Mouse (Mus musculus): ENCODE results near the gene Stat3. TPM values are rescaled to one million over a fixed set of nuclear protein-coding genes. Genes with fewer than 3 reads are reported as not detected.

The Stat3 gene
- polyA plus RNA-seq, 1 experiment from 2014 or later: 34.3 TPM

- Histone ChIP-seq H3K36me3 (no peaks in the 10 kb centered on the region; the same call in 1 of the 2 replicates), H3K27me3 (no peaks in the 10 kb centered on the region), H3K9ac (replicated peaks) (no peak overlapping the region), H3K9me3 (no peaks in the 10 kb centered on the region), H3K27ac (no peak overlapping the region), H3K4me3 (replicated peaks) (no peak overlapping the region), H3K4me2 (replicated peaks) (no peak overlapping the region), H3K4me1 (replicated peaks) (no peaks in the 10 kb centered on the region)
- WGBS: 97% methylated on average over 3 of the region's 3 CpGs
- no peak for ATAC-seq
These were observed 24.3 kb downstream of the Stat3 start for GRCm38 (mm10) chr11:100915063-100915462.

DNA sequence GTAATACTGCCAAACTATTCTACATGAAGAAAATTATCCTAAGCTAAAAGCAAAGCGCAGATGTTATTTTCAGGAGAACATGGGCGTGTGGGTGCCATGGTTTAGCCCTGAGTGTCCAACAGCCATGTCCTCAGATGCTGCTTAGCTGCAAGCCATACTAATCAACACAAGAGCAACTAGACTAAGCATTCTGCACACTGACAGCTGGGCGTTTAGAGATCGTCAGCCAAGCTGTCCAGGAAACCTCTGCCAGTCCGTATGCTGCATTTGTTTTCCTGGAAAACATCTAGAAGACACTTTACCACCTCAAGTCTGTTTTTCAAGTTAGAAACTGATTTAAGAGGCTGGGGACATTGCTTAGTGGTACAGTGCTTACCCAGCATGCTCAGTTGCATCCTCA lies 24.9 kb downstream of the Stat3 start:
- 86% methylated on average over 5 of the region's 5 CpGs for WGBS
- no peak for ATAC-seq
- no peaks in the 10 kb centered on the region; the same call in 1 of the 2 replicates for H3K36me3 ChIP-seq

GRCm38 (mm10) chr11:100912401-100913155 lies 26.8 kb downstream of the Stat3 start:
- no peaks in the 10 kb centered on the region for H3K9me3 ChIP-seq
- ATAC-seq: no peak
- H3K4me1 ChIP-seq (replicated peaks): no peaks in the 10 kb centered on the region
- no peak overlapping the region for H3K27ac ChIP-seq
- H3K4me2 ChIP-seq (replicated peaks): no peak overlapping the region
- H3K4me3 ChIP-seq (replicated peaks): no peak overlapping the region
- H3K36me3 ChIP-seq: peaks cover 8% of the 10 kb centered on the region
- no peak overlapping the region for H3K9ac ChIP-seq (replicated peaks)
- WGBS: 92% methylated on average over 17 of the region's 17 CpGs
- H3K27me3 ChIP-seq: no peaks in the 10 kb centered on the region

More for the DNA sequence above, 24.9 kb downstream of the Stat3 start:
- Histone ChIP-seq H3K27me3 (no peaks in the 10 kb centered on the region), H3K27ac (no peak overlapping the region), H3K4me3 (replicated peaks) (no peak overlapping the region), H3K4me2 (replicated peaks) (no peak overlapping the region), H3K9me3 (no peaks in the 10 kb centered on the region), H3K4me1 (replicated peaks) (no peaks in the 10 kb centered on the region), H3K9ac (replicated peaks) (no peak overlapping the region)

- ATAC-seq: no peak
These were observed 30.8 kb downstream of the Stat3 start for GRCm38 (mm10) chr11:100908567-100908966.

DNA sequence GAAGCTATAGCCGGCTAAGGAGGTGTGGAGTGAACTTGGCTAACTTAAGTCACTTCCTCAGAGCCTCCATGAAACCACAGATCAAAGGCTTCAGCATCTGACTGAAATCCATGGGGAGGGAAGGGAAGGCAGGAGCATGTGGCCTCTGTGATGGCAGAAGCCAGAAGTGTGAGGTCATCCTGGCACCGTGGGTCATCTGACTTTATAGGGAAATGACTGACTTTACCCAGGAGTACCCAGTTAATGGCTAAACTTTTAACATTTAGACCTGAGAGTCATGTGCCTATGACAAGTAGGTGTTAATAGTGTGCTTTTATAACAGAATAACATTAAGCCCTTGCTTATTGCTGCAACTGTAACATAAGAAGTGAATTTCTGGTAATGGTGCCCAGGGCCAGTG lies 31.2 kb downstream of the Stat3 start:
- H3K27me3 ChIP-seq: no peaks in the 10 kb centered on the region
- no peak for ATAC-seq
- no peak overlapping the region for H3K4me3 ChIP-seq (replicated peaks)
- WGBS: 88% methylated on average over 2 of the region's 2 CpGs
- H3K9ac ChIP-seq (replicated peaks): no peak overlapping the region
- no peaks in the 10 kb centered on the region for H3K9me3 ChIP-seq
- H3K4me1 ChIP-seq (replicated peaks): no peaks in the 10 kb centered on the region
- no peak overlapping the region for H3K27ac ChIP-seq
- peaks cover 39% of the 10 kb centered on the region for H3K36me3 ChIP-seq
- no peak overlapping the region for H3K4me2 ChIP-seq (replicated peaks)

More at GRCm38 (mm10) chr11:100908567-100908966, 30.8 kb downstream of the Stat3 start:
- H3K4me1 ChIP-seq (replicated peaks): no peaks in the 10 kb centered on the region
- H3K27ac ChIP-seq: no peak overlapping the region
- H3K9me3 ChIP-seq: no peaks in the 10 kb centered on the region
- 90% methylated on average over 9 of the region's 9 CpGs for WGBS
- no peak overlapping the region for H3K9ac ChIP-seq (replicated peaks)
- H3K36me3 ChIP-seq: peaks cover 34% of the 10 kb centered on the region
- H3K27me3 ChIP-seq: no peaks in the 10 kb centered on the region
- H3K4me3 ChIP-seq (replicated peaks): no peak overlapping the region
- no peak overlapping the region for H3K4me2 ChIP-seq (replicated peaks)

- H3K4me3 ChIP-seq (replicated peaks): no peak overlapping the region
- no peaks in the 10 kb centered on the region for H3K27me3 ChIP-seq
- ATAC-seq: no peak
- 93% methylated on average over 4 of the region's 4 CpGs for WGBS
- no peaks in the 10 kb centered on the region for H3K9me3 ChIP-seq
- no peak overlapping the region for H3K9ac ChIP-seq (replicated peaks)
- peaks cover 49% of the 10 kb centered on the region for H3K36me3 ChIP-seq
- H3K4me1 ChIP-seq (replicated peaks): no peaks in the 10 kb centered on the region
- H3K4me2 ChIP-seq (replicated peaks): no peak overlapping the region
- no peak overlapping the region for H3K27ac ChIP-seq
These were observed 32.5 kb downstream of the Stat3 start for GRCm38 (mm10) chr11:100906885-100907284.

GRCm38 (mm10) chr11:100905929-100906328 lies 33.4 kb downstream of the Stat3 start:
- Histone ChIP-seq H3K36me3 (peaks cover 59% of the 10 kb centered on the region), H3K4me2 (replicated peaks) (no peak overlapping the region), H3K4me1 (replicated peaks) (no peaks in the 10 kb centered on the region), H3K4me3 (replicated peaks) (no peak overlapping the region), H3K27me3 (no peaks in the 10 kb centered on the region), H3K27ac (no peak overlapping the region), H3K9me3 (no peaks in the 10 kb centered on the region), H3K9ac (replicated peaks) (no peak overlapping the region)
- ATAC-seq: no peak
- WGBS: 80% methylated on average over 1 of the region's 1 CpGs

DNA sequence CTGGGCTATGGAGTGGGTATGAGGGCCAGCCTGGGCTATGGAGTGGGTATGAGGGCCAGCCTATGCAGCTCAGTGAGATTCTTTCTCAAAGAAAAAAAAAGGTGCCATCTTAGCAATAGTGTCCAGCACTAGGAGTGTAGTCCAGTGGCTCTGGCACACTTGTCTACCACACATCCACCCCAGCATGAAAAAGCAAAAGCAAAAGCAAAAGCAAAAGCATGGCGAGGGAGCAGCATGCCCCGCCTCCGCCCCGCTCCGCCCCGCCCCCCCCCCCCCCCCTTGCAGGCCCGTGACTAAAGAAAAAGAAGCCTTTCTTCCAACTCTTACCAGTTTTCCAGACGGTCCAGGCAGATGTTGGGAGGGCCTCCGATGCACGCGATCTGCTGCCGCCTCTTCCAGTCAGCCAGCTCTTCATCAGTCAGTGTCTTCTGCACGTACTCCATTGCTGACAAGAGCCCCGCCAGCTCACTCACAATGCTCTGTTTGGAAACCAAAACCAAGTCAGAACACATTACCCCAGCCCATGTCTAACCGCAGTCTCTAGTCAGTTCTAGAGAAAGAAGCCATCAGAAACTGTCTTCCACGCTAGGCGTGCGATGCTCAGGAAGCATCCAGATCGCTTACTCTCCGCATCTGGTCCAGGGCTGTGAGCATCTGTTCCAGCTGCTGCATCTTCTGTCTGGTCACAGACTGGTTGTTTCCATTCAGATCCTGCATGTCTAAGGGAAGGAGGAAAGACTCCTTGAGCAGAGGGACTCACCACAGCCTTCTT lies 34.6 kb downstream of the Stat3 start:
- H3K9me3 ChIP-seq: no peaks in the 10 kb centered on the region
- peaks cover 60% of the 10 kb centered on the region for H3K36me3 ChIP-seq
- H3K4me3 ChIP-seq (replicated peaks): no peak overlapping the region
- H3K9ac ChIP-seq (replicated peaks): no peak overlapping the region
- no peak for ATAC-seq
- no peaks in the 10 kb centered on the region for H3K4me1 ChIP-seq (replicated peaks)
- no peak overlapping the region for H3K27ac ChIP-seq
- no peak overlapping the region for H3K4me2 ChIP-seq (replicated peaks)
- no peaks in the 10 kb centered on the region for H3K27me3 ChIP-seq
- 71% methylated on average over 19 of the region's 20 CpGs for WGBS

- H3K9ac ChIP-seq (replicated peaks): no peak overlapping the region
These were observed 40.7 kb downstream of the Stat3 start for GRCm38 (mm10) chr11:100898441-100899199.

DNA sequence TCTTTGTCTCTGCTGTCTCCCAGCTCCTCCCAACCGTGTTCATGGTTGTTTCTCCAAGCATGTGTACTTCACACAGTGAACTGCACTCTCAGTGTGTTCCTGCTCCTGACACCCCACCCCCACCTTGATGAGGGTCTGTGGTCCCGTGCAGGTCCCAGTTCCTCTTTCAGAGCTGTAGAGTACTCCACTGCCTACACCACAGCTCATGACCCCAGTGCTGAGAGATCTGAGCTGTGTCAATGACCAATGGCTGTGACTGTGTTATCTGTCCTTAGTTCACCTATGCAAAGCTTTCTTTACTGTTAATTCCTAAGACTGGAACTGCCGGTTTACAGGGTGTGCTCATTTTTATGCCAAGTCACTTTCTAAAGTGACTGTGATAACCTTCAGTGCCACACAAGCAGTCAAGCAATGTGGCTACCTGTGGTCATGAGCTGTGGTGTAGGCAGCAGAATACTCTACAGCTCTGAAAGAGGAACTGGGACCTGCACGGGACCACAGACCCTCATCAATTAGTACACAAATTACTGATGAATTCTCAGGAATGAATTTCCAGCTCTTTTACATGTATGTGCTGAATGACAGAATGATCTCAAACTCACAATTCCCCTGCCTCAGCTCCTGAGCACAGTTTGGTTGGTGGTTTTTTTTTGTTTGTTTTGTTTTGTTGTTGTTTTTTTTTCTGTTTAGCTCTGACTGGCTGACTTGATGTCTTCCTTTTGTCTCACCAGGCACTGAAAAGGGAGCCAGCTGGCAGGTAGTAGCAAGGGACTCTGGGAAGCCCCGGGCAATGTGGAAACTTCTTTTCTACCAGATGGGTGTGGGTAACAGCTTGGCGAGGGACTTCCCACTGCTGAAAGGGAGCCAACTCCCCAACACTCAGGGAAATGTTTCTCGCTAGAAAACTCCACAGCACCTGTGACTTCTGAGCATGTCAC lies 41.8 kb downstream of the Stat3 start:
- WGBS: 76% methylated on average over 7 of the region's 7 CpGs
- Histone ChIP-seq H3K27ac (no peak overlapping the region), H3K9ac (replicated peaks) (no peak overlapping the region), H3K4me3 (replicated peaks) (no peak overlapping the region), H3K4me2 (replicated peaks) (no peak overlapping the region), H3K36me3 (peaks cover 24% of the 10 kb centered on the region), H3K4me1 (replicated peaks) (peaks cover 10% of the 10 kb centered on the region), H3K27me3 (no peaks in the 10 kb centered on the region), H3K9me3 (no peaks in the 10 kb centered on the region)
- ATAC-seq: no peak

More at GRCm38 (mm10) chr11:100898441-100899199, 40.7 kb downstream of the Stat3 start:
- ATAC-seq: no peak
- no peak overlapping the region for H3K4me3 ChIP-seq (replicated peaks)
- 53% methylated on average over 16 of the region's 16 CpGs for WGBS
- no peak overlapping the region for H3K27ac ChIP-seq
- peaks cover 34% of the 10 kb centered on the region for H3K36me3 ChIP-seq
- H3K9me3 ChIP-seq: no peaks in the 10 kb centered on the region
- no peak overlapping the region for H3K4me2 ChIP-seq (replicated peaks)
- H3K4me1 ChIP-seq (replicated peaks): peaks cover 10% of the 10 kb centered on the region
- H3K27me3 ChIP-seq: no peaks in the 10 kb centered on the region

GRCm38 (mm10) chr11:100896078-100896477 lies 43.3 kb downstream of the Stat3 start:
- H3K27ac ChIP-seq: no peak overlapping the region
- no peak overlapping the region for H3K9ac ChIP-seq (replicated peaks)
- H3K27me3 ChIP-seq: no peaks in the 10 kb centered on the region
- no peak overlapping the region for H3K4me2 ChIP-seq (replicated peaks)
- H3K4me3 ChIP-seq (replicated peaks): no peak overlapping the region
- H3K4me1 ChIP-seq (replicated peaks): peaks cover 10% of the 10 kb centered on the region
- no peak for ATAC-seq
- 75% methylated on average over 10 of the region's 10 CpGs for WGBS
- no peaks in the 10 kb centered on the region for H3K9me3 ChIP-seq
- peaks cover 11% of the 10 kb centered on the region for H3K36me3 ChIP-seq

Data from midbrain, embryonic 13.5 days (tissue).